Mouse (Mus musculus): Measurements from ENCODE around the gene Tmem104. TPM values are rescaled to one million over a fixed set of nuclear protein-coding genes. Genes with fewer than 3 reads are reported as not detected.

Gene Tmem104
- polyA plus RNA-seq, 1 experiment from 2014 or later, result 6.5 TPM

DNA sequence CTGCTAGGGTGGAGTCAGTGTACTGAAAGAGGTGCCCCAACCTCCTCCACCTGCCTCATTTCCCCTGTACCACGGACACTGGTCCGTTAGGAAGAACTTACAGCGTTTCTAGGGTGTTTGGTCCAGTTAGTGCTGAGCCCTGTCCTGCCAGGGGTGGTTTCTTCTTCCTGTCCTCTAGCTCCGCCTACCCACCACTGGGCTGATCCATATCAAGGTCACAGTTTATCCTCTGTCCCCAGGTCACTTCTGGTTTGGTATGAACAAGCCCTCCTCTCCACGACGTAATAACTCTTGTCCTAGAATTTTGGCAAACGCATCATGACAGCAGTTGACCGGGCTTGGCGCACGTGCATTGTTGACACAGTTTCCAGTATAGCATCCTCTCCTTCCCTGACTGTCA lies 32.4 kb downstream of the Tmem104 start:
- no peak for ATAC-seq (ENCODE audit: insufficient number of reproducible peaks, insufficient read depth, low FRiP score, low read depth)
- peaks cover 63 to 78% of the 10 kb centered on the region in 2 experiments for H3K4me1 ChIP-seq (ENCODE audit: control insufficient read depth in 2 of 2, insufficient read depth in 2 of 2, low read length in 2 of 2)
- no peak overlapping the region for H3K4me3 ChIP-seq (ENCODE audit: control insufficient read depth in 1 of 2, insufficient read depth in 1 of 2, low read depth in 1 of 2, low read length in 2 of 2)
- H3K36me3 ChIP-seq (ENCODE audit: control insufficient read depth, insufficient read depth, low read length), result no peaks in the 10 kb centered on the region
- peak overlapping the region; percentile 32 to 47; a peak in 3 of 4 replicates for H3K27ac ChIP-seq (replicated peaks in 1 of 2; ENCODE audit: control insufficient read depth in 1 of 2, insufficient read depth in 1 of 2, low read depth in 2 of 2, low read length in 2 of 2)
- H3K9ac ChIP-seq (ENCODE audit: low read length), result no peak overlapping the region
- no peaks in the 10 kb centered on the region for H3K27me3 ChIP-seq (ENCODE audit: control insufficient read depth, insufficient read depth, low read length)
- no peak overlapping the region for H3K4me2 ChIP-seq (ENCODE audit: low read length)
- H3K9me3 ChIP-seq (ENCODE audit: control insufficient read depth, low read length), result no peaks in the 10 kb centered on the region
- WGBS, result 86% methylated on average over 10 of the region's 10 CpGs

DNA sequence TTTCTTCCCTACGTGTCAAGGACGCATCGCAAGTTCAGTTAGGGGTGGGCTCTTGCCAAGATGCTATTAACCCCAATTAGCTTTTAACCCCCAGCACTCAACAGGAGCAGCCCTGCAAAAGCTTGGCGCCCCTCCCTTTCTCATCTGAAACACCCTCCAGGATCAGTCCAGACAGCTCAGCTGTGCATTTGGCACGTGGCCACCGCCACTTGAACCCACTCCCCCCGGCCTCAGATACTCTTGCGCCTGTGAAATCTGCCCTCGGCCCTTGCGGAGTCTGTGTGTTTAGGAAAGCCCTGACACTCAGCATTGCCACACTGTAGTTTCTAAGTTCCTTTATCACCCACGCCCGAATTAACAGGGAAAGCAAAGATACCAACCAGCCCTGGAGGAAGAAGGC lies 34.8 kb downstream of the Tmem104 start:
- ATAC-seq (ENCODE audit: insufficient number of reproducible peaks, insufficient read depth, low FRiP score, low read depth), result peak; percentile 52
- Histone ChIP-seq H3K36me3 (ENCODE audit: control insufficient read depth, insufficient read depth, low read length) (no peaks in the 10 kb centered on the region), H3K27ac (replicated peaks in 1 of 2; ENCODE audit: control insufficient read depth in 1 of 2, insufficient read depth in 1 of 2, low read depth in 2 of 2, low read length in 2 of 2) (peak overlapping the region; percentile 82 to 83), H3K9me3 (ENCODE audit: control insufficient read depth, low read length) (no peaks in the 10 kb centered on the region), H3K4me3 (ENCODE audit: control insufficient read depth in 1 of 2, insufficient read depth in 1 of 2, low read depth in 1 of 2, low read length in 2 of 2) (peak overlapping the region in 1 of 2 experiments; percentile 4; a peak in 1 of 4 replicates), H3K4me1 (ENCODE audit: control insufficient read depth in 2 of 2, insufficient read depth in 2 of 2, low read length in 2 of 2) (peaks cover 76 to 86% of the 10 kb centered on the region in 2 experiments), H3K9ac (ENCODE audit: low read length) (0 out of 2 replicates have a peak overlapping the region, but pooled peaks have one; percentile 16), H3K4me2 (ENCODE audit: low read length) (peak overlapping the region; percentile 44), H3K27me3 (ENCODE audit: control insufficient read depth, insufficient read depth, low read length) (no peaks in the 10 kb centered on the region)
- WGBS, result 6% methylated on average over 12 of the region's 12 CpGs

DNA sequence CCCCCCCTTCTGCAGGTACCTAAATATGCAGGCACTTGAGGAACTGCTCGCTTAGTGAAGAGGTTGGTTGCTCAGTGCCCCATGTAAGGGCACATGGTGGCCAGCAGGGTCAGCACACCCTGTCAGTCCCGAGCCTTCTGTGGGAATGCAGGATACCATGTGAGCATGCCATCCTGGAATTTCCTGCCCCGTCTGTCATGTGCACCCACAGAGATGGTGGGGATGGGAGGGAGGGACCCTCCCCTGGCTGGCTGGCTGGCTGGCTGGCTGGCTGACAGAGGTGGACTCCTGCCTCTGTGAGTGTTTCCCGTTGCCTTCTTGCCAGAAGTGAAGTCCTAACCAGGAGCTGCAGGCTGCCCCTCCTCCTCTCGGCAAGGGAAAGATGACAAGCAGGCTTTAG lies 35.3 kb downstream of the Tmem104 start:
- Histone ChIP-seq H3K36me3 (ENCODE audit: control insufficient read depth, insufficient read depth, low read length) (no peaks in the 10 kb centered on the region), H3K27ac (replicated peaks in 1 of 2; ENCODE audit: control insufficient read depth in 1 of 2, insufficient read depth in 1 of 2, low read depth in 2 of 2, low read length in 2 of 2) (peak overlapping the region; percentile 82 to 83), H3K9ac (ENCODE audit: low read length) (peak overlapping the region; percentile 54), H3K27me3 (ENCODE audit: control insufficient read depth, insufficient read depth, low read length) (no peaks in the 10 kb centered on the region), H3K4me1 (ENCODE audit: control insufficient read depth in 2 of 2, insufficient read depth in 2 of 2, low read length in 2 of 2) (peaks cover 75 to 87% of the 10 kb centered on the region in 2 experiments), H3K9me3 (ENCODE audit: control insufficient read depth, low read length) (no peaks in the 10 kb centered on the region), H3K4me3 (ENCODE audit: control insufficient read depth in 1 of 2, insufficient read depth in 1 of 2, low read depth in 1 of 2, low read length in 2 of 2) (no peak overlapping the region), H3K4me2 (ENCODE audit: low read length) (peak overlapping the region; percentile 44)
- WGBS, result 4% methylated on average over 5 of the region's 5 CpGs
- peak; percentile 65 for ATAC-seq (ENCODE audit: insufficient number of reproducible peaks, insufficient read depth, low FRiP score, low read depth)

- H3K27ac ChIP-seq (replicated peaks in 1 of 2; ENCODE audit: control insufficient read depth in 1 of 2, insufficient read depth in 1 of 2, low read depth in 2 of 2, low read length in 2 of 2), result peak overlapping the region; percentile 82 to 83
- no peaks in the 10 kb centered on the region for H3K36me3 ChIP-seq (ENCODE audit: control insufficient read depth, insufficient read depth, low read length)
- 42% methylated on average over 11 of the region's 11 CpGs for WGBS
- no peak for ATAC-seq (ENCODE audit: insufficient number of reproducible peaks, insufficient read depth, low FRiP score, low read depth)
- H3K4me1 ChIP-seq (ENCODE audit: control insufficient read depth in 2 of 2, insufficient read depth in 2 of 2, low read length in 2 of 2), result peaks cover 75 to 84% of the 10 kb centered on the region in 2 experiments
- H3K9me3 ChIP-seq (ENCODE audit: control insufficient read depth, low read length), result no peaks in the 10 kb centered on the region
- H3K4me3 ChIP-seq (ENCODE audit: control insufficient read depth in 1 of 2, insufficient read depth in 1 of 2, low read depth in 1 of 2, low read length in 2 of 2), result no peak overlapping the region
- H3K4me2 ChIP-seq (ENCODE audit: low read length), result peak overlapping the region; percentile 44
- peak overlapping the region; percentile 54 for H3K9ac ChIP-seq (ENCODE audit: low read length)
- H3K27me3 ChIP-seq (ENCODE audit: control insufficient read depth, insufficient read depth, low read length), result no peaks in the 10 kb centered on the region
Measured at GRCm38 (mm10) chr11:115223451-115223850, 36.2 kb downstream of the Tmem104 start.

- no peaks in the 10 kb centered on the region for H3K27me3 ChIP-seq (ENCODE audit: control insufficient read depth, insufficient read depth, low read length)
- H3K4me1 ChIP-seq (ENCODE audit: control insufficient read depth in 2 of 2, insufficient read depth in 2 of 2, low read length in 2 of 2), result peaks cover 71 to 83% of the 10 kb centered on the region in 2 experiments
- no peak for ATAC-seq (ENCODE audit: insufficient number of reproducible peaks, insufficient read depth, low FRiP score, low read depth)
- no peak overlapping the region for H3K4me2 ChIP-seq (ENCODE audit: low read length)
- H3K4me3 ChIP-seq (ENCODE audit: control insufficient read depth in 1 of 2, insufficient read depth in 1 of 2, low read depth in 1 of 2, low read length in 2 of 2), result no peak overlapping the region
- H3K27ac ChIP-seq (replicated peaks in 1 of 2; ENCODE audit: control insufficient read depth in 1 of 2, insufficient read depth in 1 of 2, low read depth in 2 of 2, low read length in 2 of 2), result peak overlapping the region; percentile 30 to 83; a peak in 3 of 4 replicates
- no peaks in the 10 kb centered on the region for H3K9me3 ChIP-seq (ENCODE audit: control insufficient read depth, low read length)
- H3K9ac ChIP-seq (ENCODE audit: low read length), result peak overlapping the region; percentile 54
- 12% methylated on average over 6 of the region's 6 CpGs for WGBS
- no peaks in the 10 kb centered on the region for H3K36me3 ChIP-seq (ENCODE audit: control insufficient read depth, insufficient read depth, low read length)
Measured at GRCm38 (mm10) chr11:115223877-115224276, 36.6 kb downstream of the Tmem104 start.

- Histone ChIP-seq H3K9ac (ENCODE audit: low read length) (no peak overlapping the region), H3K4me2 (ENCODE audit: low read length) (no peak overlapping the region), H3K9me3 (ENCODE audit: control insufficient read depth, low read length) (no peaks in the 10 kb centered on the region), H3K4me3 (ENCODE audit: control insufficient read depth in 1 of 2, insufficient read depth in 1 of 2, low read depth in 1 of 2, low read length in 2 of 2) (no peak overlapping the region), H3K27ac (replicated peaks in 1 of 2; ENCODE audit: control insufficient read depth in 1 of 2, insufficient read depth in 1 of 2, low read depth in 2 of 2, low read length in 2 of 2) (no peak overlapping the region), H3K27me3 (ENCODE audit: control insufficient read depth, insufficient read depth, low read length) (no peaks in the 10 kb centered on the region), H3K36me3 (ENCODE audit: control insufficient read depth, insufficient read depth, low read length) (no peaks in the 10 kb centered on the region), H3K4me1 (ENCODE audit: control insufficient read depth in 2 of 2, insufficient read depth in 2 of 2, low read length in 2 of 2) (peaks cover 70 to 83% of the 10 kb centered on the region in 2 experiments)
- no peak for ATAC-seq (ENCODE audit: insufficient number of reproducible peaks, insufficient read depth, low FRiP score, low read depth)
- WGBS, result 35% methylated on average over 8 of the region's 8 CpGs
Measured at GRCm38 (mm10) chr11:115224889-115225288, 37.6 kb downstream of the Tmem104 start.

- no peaks in the 10 kb centered on the region for H3K27me3 ChIP-seq (ENCODE audit: control insufficient read depth, insufficient read depth, low read length)
- no peaks in the 10 kb centered on the region for H3K36me3 ChIP-seq (ENCODE audit: control insufficient read depth, insufficient read depth, low read length)
- H3K9me3 ChIP-seq (ENCODE audit: control insufficient read depth, low read length), result no peaks in the 10 kb centered on the region
- no peak overlapping the region for H3K4me2 ChIP-seq (ENCODE audit: low read length)
- no peak overlapping the region for H3K4me3 ChIP-seq (ENCODE audit: control insufficient read depth in 1 of 2, insufficient read depth in 1 of 2, low read depth in 1 of 2, low read length in 2 of 2)
- no peak overlapping the region for H3K9ac ChIP-seq (ENCODE audit: low read length)
- H3K27ac ChIP-seq (replicated peaks in 1 of 2; ENCODE audit: control insufficient read depth in 1 of 2, insufficient read depth in 1 of 2, low read depth in 2 of 2, low read length in 2 of 2), result no peak overlapping the region
- 90% methylated on average over 6 of the region's 6 CpGs for WGBS
- H3K4me1 ChIP-seq (ENCODE audit: control insufficient read depth in 2 of 2, insufficient read depth in 2 of 2, low read length in 2 of 2), result peaks cover 69 to 81% of the 10 kb centered on the region in 2 experiments
- no peak for ATAC-seq (ENCODE audit: insufficient number of reproducible peaks, insufficient read depth, low FRiP score, low read depth)
Measured at GRCm38 (mm10) chr11:115225301-115225700, 38.0 kb downstream of the Tmem104 start.
